Mouse (Mus musculus) myocyte (in vitro differentiated cells): ENCODE measurements around the gene Fads1. TPM values are rescaled to one million over a fixed set of nuclear protein-coding genes. Genes with fewer than 3 reads are reported as not detected.

Experiments used
- H3K27me3 ChIP-seq: one replicate; pipeline ENCODE4 v1.6.1; 2011; ENCODE audit not compliant: control insufficient read depth, insufficient read depth, insufficient read length
- H3K36me3 ChIP-seq: one replicate; pipeline ENCODE4 v1.6.1; 2011; ENCODE audit not compliant: control insufficient read depth, insufficient read depth
- H3K4me2 ChIP-seq: one replicate; pipeline ENCODE4 v1.6.1; 2011; ENCODE audit warnings: low read depth, control low read depth
- H3K4me3 ChIP-seq: one replicate; pipeline ENCODE4 v1.5.1; 2011; ENCODE audit warnings: mild to moderate bottlenecking, control low read depth, moderate library complexity
- H3K79me2 ChIP-seq: one replicate; pipeline ENCODE4 v1.6.1; 2011; ENCODE audit not compliant: control insufficient read depth, insufficient read depth
- H3ac ChIP-seq: one replicate; pipeline ENCODE4 v1.6.1; 2011; ENCODE audit not compliant: control insufficient read depth, insufficient read length
- CEBPB ChIP-seq: IDR thresholded peaks from 2 replicates; pipeline ENCODE4 v1.6.1; 2011; ENCODE audit warnings: mild to moderate bottlenecking, moderate library complexity; ENCODE audit not compliant: poor library complexity, insufficient read depth, severe bottlenecking
- E2F4 ChIP-seq: IDR thresholded peaks from one replicate; pipeline ENCODE4 v1.6.1; 2011; ENCODE audit warnings: mild to moderate bottlenecking, control low read depth, moderate library complexity; ENCODE audit not compliant: insufficient read depth
- MAX ChIP-seq: IDR thresholded peaks from one replicate; pipeline ENCODE4 v1.6.1; 2011; ENCODE audit warnings: low read depth, mild to moderate bottlenecking, control low read depth
- MYOD1 ChIP-seq, 3 experiments: IDR thresholded peaks; one replicate each; pipeline ENCODE4 v1.6.1; 2011; ENCODE audit warnings: control low read depth in 2 of 3, low read depth in 2 of 3, mild to moderate bottlenecking in 2 of 3, moderate library complexity in 1 of 3; ENCODE audit not compliant: insufficient read length in 2 of 3, control insufficient read depth in 1 of 3
- MYOG ChIP-seq, 3 experiments: IDR thresholded peaks; one replicate each; pipeline ENCODE4 v1.6.1; 2011; ENCODE audit warnings: control low read depth in 2 of 3, low read depth in 2 of 3, mild to moderate bottlenecking in 2 of 3; ENCODE audit not compliant: insufficient read length in 2 of 3, control insufficient read depth in 1 of 3, insufficient read depth in 1 of 3
- POLR2A ChIP-seq: IDR thresholded peaks from one replicate; pipeline ENCODE4 v1.6.1; 2011; ENCODE audit warnings: low read depth, mild to moderate bottlenecking, control low read depth, moderate library complexity; ENCODE audit not compliant: insufficient read length
- POLR2AphosphoS2 ChIP-seq: IDR thresholded peaks from one replicate; pipeline ENCODE4 v1.6.1; 2011; ENCODE audit warnings: low read depth, control low read depth; ENCODE audit not compliant: insufficient read length
- REST ChIP-seq: IDR thresholded peaks from one replicate; pipeline ENCODE4 v1.6.1; 2011; ENCODE audit warnings: mild to moderate bottlenecking, control low read depth, moderate library complexity; ENCODE audit not compliant: insufficient read depth, insufficient read length
- SRF ChIP-seq: IDR thresholded peaks from one replicate; pipeline ENCODE4 v1.6.1; 2011; ENCODE audit warnings: low read depth; ENCODE audit not compliant: control insufficient read depth, insufficient read length
- TCF12 ChIP-seq: IDR thresholded peaks from one replicate; pipeline ENCODE4 v1.6.1; 2011; ENCODE audit warnings: mild to moderate bottlenecking, control low read depth; ENCODE audit not compliant: poor library complexity, insufficient read depth, severe bottlenecking
- TCF3 ChIP-seq: IDR thresholded peaks from one replicate; pipeline ENCODE4 v1.6.1; 2011; ENCODE audit warnings: low read depth, control low read depth; ENCODE audit not compliant: insufficient read length
- USF1 ChIP-seq: IDR thresholded peaks from one replicate; pipeline ENCODE4 v1.6.1; 2011; ENCODE audit warnings: low read depth, mild to moderate bottlenecking, control low read depth, moderate library complexity
- polyA plus RNA-seq: library from polyadenylated mRNA; unstranded; fragments of >200 nt; fragmentation: generic; extraction: Trizol; gene quantifications from one replicate; pipeline ENCODE4 v1.2.1, GENCODE M21; 2012; ENCODE audit warnings: missing spikeins

The Fads1 gene
- polyA plus RNA-seq = 120 TPM

GRCm38 (mm10) chr19:10182670-10183298, at the start of gene Fads1:
Gene Fads1, plus strand, starts transcription at chr19:10182888.
- Histone ChIP-seq H3K4me3 (peak within 1 kb of the TSS; percentile 83), H3K36me3 (peaks cover 33% of the 10 kb centered on the region), H3ac (peak within 1 kb of the TSS; percentile 41), H3K27me3 (no peaks in the 10 kb centered on the region), H3K79me2 (peaks cover 37% of the 10 kb centered on the region), H3K4me2 (peak within 1 kb of the TSS; percentile 77)
- TF ChIP-seq MYOG (IDR thresholded peaks at IDR 0.05; ENCODE audit: control insufficient read depth in 1 of 3, insufficient read depth in 1 of 3, insufficient read length in 2 of 3, low read depth in 2 of 3) = peak in 1 of 3 experiments; percentile 8
- no peak for TF ChIP-seq TCF3
- TF ChIP-seq USF1 = no peak
- TF ChIP-seq E2F4 = peak; percentile 74
- peak; percentile 77 for TF ChIP-seq POLR2AphosphoS2
- no peak for TF ChIP-seq MYOD1 (IDR thresholded peaks at IDR 0.05; ENCODE audit: control insufficient read depth in 1 of 3, insufficient read length in 2 of 3, low read depth in 2 of 3)
- no peak for TF ChIP-seq TCF12
- no peak for TF ChIP-seq SRF
- peak; percentile 69 for TF ChIP-seq POLR2A
- TF ChIP-seq REST = peak; percentile 32
- TF ChIP-seq CEBPB = no peak
- no peak for TF ChIP-seq MAX

- Histone ChIP-seq H3K27me3 (no peaks in the 10 kb centered on the region), H3ac (no peak overlapping the region), H3K36me3 (no peaks in the 10 kb centered on the region), H3K79me2 (no peaks in the 10 kb centered on the region), H3K4me2 (peak overlapping the region; percentile 52), H3K4me3 (no peak overlapping the region)
- TF ChIP-seq CEBPB (no peak), SRF (peak; percentile 92), MYOG (IDR thresholded peaks at IDR 0.05; ENCODE audit: control insufficient read depth in 1 of 3, insufficient read depth in 1 of 3, insufficient read length in 2 of 3, low read depth in 2 of 3) (no peak), MYOD1 (IDR thresholded peaks at IDR 0.05; ENCODE audit: control insufficient read depth in 1 of 3, insufficient read length in 2 of 3, low read depth in 2 of 3) (peak in 2 of 3 experiments; percentile 38 to 64), MAX (no peak), TCF12 (peak; percentile 15)
Observed at GRCm38 (mm10) chr19:10134692-10135091, 48.0 kb upstream of the Fads1 start.

GRCm38 (mm10) chr19:10137423-10137822, 45.3 kb upstream of the Fads1 start:
- Histone ChIP-seq H3K4me3 (no peak overlapping the region), H3K4me2 (peak overlapping the region; percentile 16), H3K79me2 (no peaks in the 10 kb centered on the region), H3ac (no peak overlapping the region), H3K27me3 (no peaks in the 10 kb centered on the region), H3K36me3 (no peaks in the 10 kb centered on the region)
- no peak for TF ChIP-seq POLR2A
- 0 out of 2 replicates have a peak, but pooled peaks have one; percentile 39 for TF ChIP-seq CEBPB

GRCm38 (mm10) chr19:10139736-10140135, 43.0 kb upstream of the Fads1 start:
- TF ChIP-seq MYOG (IDR thresholded peaks at IDR 0.05; ENCODE audit: control insufficient read depth in 1 of 3, insufficient read depth in 1 of 3, insufficient read length in 2 of 3, low read depth in 2 of 3) = no peak
- Histone ChIP-seq H3K27me3 (no peaks in the 10 kb centered on the region), H3K4me3 (no peak overlapping the region), H3K79me2 (no peaks in the 10 kb centered on the region), H3K36me3 (no peaks in the 10 kb centered on the region), H3K4me2 (no peak overlapping the region), H3ac (no peak overlapping the region)

GRCm38 (mm10) chr19:10143667-10144066, 39.0 kb upstream of the Fads1 start:
- no peak for TF ChIP-seq REST
- no peak for TF ChIP-seq TCF3
- no peak for TF ChIP-seq MAX
- no peak for TF ChIP-seq E2F4
- TF ChIP-seq USF1 = no peak
- no peak for TF ChIP-seq CEBPB
- no peak for TF ChIP-seq POLR2AphosphoS2
- no peak for TF ChIP-seq MYOG (IDR thresholded peaks at IDR 0.05; ENCODE audit: control insufficient read depth in 1 of 3, insufficient read depth in 1 of 3, insufficient read length in 2 of 3, low read depth in 2 of 3)
- no peak for TF ChIP-seq MYOD1 (IDR thresholded peaks at IDR 0.05; ENCODE audit: control insufficient read depth in 1 of 3, insufficient read length in 2 of 3, low read depth in 2 of 3)
- no peak for TF ChIP-seq TCF12
- no peaks in the 10 kb centered on the region for H3K36me3 ChIP-seq
- H3K4me2 ChIP-seq = no peak overlapping the region

GRCm38 (mm10) chr19:10144464-10144863, 38.2 kb upstream of the Fads1 start:
- Histone ChIP-seq H3K36me3 (no peaks in the 10 kb centered on the region), H3K4me2 (no peak overlapping the region), H3K79me2 (no peaks in the 10 kb centered on the region), H3ac (no peak overlapping the region), H3K4me3 (no peak overlapping the region), H3K27me3 (no peaks in the 10 kb centered on the region)
- TF ChIP-seq MAX (no peak), MYOG (IDR thresholded peaks at IDR 0.05; ENCODE audit: control insufficient read depth in 1 of 3, insufficient read depth in 1 of 3, insufficient read length in 2 of 3, low read depth in 2 of 3) (no peak), TCF12 (no peak), POLR2A (no peak), USF1 (no peak)

More at GRCm38 (mm10) chr19:10143667-10144066, 39.0 kb upstream of the Fads1 start:
- Histone ChIP-seq H3ac (no peak overlapping the region), H3K79me2 (no peaks in the 10 kb centered on the region), H3K27me3 (no peaks in the 10 kb centered on the region), H3K4me3 (no peak overlapping the region)
